Mouse (Mus musculus): ENCODE data around the gene Cog7.
A peak's percentile ranks its signal among the peaks of the same experiment; 100 is the strongest.

Cog7 gene

DNA sequence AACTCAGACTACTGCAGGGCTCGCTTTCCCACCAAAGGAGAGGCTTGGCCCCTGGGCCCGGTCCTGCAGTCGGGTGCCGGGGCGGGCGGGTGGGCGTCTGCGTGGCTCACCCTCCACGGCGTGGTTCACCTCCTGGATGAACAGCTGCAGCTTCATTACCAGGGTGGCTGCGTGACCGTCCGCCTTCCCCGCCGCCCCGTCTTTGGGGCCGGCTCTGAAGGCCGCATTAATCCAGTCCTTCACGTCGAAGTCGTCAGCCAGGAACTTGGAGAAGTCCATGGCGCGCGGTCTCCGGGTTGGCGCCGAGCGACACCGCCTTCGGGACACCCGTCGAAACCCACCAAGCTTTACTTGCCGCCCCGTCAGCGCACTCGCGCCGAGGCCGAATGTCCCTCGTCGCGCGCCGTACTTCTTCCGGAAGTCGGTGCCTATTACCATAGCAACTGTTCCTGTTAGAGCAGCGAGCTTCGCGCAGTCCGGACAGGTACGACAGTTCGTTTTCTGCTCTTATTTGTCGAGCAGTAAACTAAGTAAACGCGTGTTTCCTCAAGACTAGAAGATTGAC is at the start of gene Cog7:
Gene Cog7 (minus strand): TSS at position 405 of the 565 bp plus-strand sequence.
- peak; percentile 87 for DNase-seq (ENCODE audit: inconsistent ontology term)

GRCm38 (mm10) chr7:122022131-122022530 is 40.6 kb upstream of the Cog7 start:
- DNase-seq (ENCODE audit: inconsistent ontology term), result no peak

GRCm38 (mm10) chr7:122020667-122021354 is 39.3 kb upstream of the Cog7 start, which contains the start of gene Gga2:
Gene Gga2 (minus strand): TSS chr7:122021222.
- DNase-seq (ENCODE audit: inconsistent ontology term), result peak; percentile 88

DNA sequence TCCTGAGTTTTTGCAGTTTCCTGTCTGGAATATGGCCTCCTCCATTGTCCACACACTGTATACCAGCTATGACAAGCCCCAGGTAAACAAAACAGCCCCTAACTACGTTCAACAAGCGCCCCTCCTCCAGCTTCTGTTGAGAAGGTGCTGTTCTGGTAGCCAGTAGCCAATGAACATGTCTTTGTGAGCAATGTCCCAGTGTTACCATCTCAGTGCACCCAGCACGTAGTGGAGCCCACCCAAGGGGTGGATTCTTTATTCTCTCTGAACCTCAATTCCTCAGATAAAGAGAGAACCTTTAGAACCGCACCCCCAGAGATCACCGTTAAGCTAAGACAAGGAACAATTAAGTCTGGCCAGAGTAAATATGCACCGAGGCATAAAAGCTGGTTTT is 38.8 kb upstream of the Cog7 start:
- no peak for DNase-seq (ENCODE audit: inconsistent ontology term)

GRCm38 (mm10) chr7:122018978-122019377 is 37.5 kb upstream of the Cog7 start:
- DNase-seq (ENCODE audit: inconsistent ontology term), result no peak

DNA sequence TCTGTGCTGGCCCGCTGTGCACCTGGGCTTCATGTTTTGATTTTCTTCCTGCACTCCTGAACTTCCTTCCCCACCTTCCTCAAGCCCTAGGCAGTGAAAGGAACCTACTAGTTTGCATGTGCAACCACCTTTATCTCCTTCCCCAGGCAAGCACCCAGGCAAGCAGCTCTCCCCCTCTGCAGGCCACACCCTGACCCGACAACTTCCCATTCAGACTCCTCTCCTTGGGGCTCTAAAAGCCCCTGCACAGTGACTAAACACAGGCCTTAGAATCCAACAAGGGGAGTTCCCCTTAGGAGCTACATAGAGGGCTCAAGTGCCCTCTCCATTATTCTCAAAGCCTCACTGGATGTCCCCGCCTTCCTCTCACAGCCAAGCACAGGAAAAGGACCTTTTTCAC is 36.7 kb upstream of the Cog7 start:
- no peak for DNase-seq (ENCODE audit: inconsistent ontology term)

- DNase-seq (ENCODE audit: inconsistent ontology term), result no peak
Observed at GRCm38 (mm10) chr7:122015734-122016133, 34.2 kb upstream of the Cog7 start.

DNA sequence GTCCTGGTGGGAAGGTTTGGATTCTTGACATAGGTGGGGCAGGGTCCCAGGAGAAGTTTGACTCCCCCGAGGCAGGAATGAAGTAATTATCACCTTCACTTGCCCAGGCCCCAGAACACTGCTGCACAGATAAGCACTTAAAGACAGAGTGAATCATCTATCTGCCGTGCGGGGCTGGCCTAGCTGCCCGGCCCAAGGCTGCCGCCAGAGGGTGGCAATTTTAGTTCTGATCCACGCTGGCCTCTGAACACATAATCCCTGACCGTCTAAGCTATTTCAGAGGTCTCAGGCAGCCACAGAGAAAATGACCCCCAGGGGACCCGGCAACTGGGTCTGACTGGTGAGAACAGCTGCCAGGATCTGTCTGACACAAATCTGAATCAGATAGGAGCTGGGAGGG is 33.6 kb upstream of the Cog7 start:
- DNase-seq (ENCODE audit: inconsistent ontology term), result peak; percentile 31

GRCm38 (mm10) chr7:122012949-122013348 is 31.4 kb upstream of the Cog7 start:
- no peak for DNase-seq (ENCODE audit: inconsistent ontology term)

DNA sequence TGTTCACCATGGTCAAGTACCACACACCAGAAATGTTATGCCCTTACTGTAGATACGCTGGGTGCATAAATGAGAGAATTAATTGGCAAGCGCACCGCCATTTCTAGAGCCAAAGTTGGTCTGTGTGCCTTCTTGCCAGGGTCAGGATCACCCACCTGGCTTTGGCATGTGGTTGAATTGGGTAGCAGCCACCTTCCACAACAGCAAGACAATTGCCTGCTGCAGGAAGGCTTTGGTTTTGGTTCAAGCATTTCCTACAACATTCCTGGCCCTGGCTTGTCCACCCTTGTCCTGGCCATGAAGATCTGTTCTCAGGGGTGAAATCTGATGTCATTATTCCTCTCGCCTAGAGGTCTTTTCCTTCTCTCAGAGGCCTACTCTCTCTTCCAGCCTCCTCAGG is 30.9 kb upstream of the Cog7 start:
- no peak for DNase-seq (ENCODE audit: inconsistent ontology term)

DNA sequence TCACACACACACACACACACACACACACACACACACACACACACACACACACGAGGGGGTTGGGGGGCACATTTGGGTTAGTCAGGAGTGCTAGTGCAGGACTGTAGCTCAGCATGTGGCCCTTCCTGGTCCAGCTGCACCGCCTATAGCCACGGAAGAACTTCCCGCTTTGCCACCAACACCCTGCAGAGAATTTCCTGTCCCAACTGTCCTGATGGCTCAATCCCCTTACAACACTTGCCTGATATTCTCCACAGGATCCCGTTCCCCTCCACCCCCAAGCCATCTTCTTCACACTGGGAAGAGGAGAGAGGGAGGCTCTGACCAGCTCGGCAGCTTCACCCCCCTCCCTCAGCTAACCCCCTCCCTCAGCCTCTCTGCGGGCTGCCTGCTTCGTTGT is 18.9 kb upstream of the Cog7 start:
- no peak for DNase-seq (ENCODE audit: inconsistent ontology term)

DNA sequence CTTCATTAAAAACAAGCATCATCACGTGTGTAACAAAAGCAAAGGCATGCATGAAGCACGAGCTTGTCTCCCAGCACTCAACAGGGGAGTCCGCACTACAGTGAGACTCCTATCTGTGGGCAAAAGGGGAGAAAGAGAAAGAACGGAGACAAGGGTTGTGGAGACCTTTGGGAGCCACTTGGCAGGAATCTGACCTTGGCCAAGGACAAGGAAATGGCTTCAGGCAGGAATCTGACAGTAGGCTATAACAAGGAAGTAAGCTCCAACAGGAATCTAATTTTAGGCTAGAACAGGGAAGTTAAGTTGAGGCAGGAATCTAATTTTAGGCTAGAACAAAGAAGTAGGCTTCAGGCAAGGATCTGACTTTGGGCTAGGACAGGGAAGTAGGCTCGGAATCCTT is 14.4 kb upstream of the Cog7 start:
- DNase-seq (ENCODE audit: inconsistent ontology term), result no peak

GRCm38 (mm10) chr7:121975031-121975430 is 6.5 kb downstream of the Cog7 start:
- peak; percentile 20 for DNase-seq (ENCODE audit: inconsistent ontology term)

DNA sequence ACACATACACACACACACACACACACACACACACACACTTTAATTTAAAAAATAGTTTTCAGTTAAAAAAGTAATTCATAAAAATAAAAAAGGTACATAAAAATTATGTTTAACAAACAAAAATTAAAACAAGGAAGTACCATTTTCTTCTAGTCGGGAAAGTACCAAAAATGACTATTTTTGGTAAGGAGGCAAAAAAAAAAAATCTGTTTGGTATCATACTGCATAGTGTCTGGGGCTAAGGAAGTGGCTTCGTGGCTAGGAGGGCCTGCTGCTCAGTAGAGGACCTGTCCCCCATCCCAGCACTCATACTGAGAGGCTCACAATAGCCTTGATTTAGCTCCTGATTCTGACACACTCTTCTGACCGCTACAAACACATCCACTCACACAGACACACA is 9.8 kb downstream of the Cog7 start:
- DNase-seq (ENCODE audit: inconsistent ontology term), result no peak

- no peak for DNase-seq (ENCODE audit: inconsistent ontology term)
Observed at GRCm38 (mm10) chr7:121970250-121970649, 11.3 kb downstream of the Cog7 start.

DNA sequence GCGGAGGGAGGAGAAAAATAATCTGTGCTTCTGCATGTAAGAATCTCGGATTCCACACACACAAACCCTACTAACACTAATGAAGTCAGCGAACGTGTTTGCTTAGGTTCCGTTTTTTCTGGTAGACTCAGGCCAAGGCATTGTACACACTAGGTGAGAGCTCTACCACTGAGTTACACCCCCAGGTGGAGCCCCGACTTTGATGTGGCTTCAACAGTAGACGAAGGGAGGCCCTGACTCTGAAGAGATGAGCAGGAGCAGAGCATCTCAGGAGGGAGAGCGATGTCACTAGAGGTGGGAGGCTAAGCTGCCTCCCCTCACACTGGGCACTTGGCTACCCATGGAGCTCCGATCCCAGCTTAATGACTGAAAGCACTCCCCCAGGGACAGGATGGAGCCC is 12.7 kb downstream of the Cog7 start:
- DNase-seq (ENCODE audit: inconsistent ontology term), result no peak

DNA sequence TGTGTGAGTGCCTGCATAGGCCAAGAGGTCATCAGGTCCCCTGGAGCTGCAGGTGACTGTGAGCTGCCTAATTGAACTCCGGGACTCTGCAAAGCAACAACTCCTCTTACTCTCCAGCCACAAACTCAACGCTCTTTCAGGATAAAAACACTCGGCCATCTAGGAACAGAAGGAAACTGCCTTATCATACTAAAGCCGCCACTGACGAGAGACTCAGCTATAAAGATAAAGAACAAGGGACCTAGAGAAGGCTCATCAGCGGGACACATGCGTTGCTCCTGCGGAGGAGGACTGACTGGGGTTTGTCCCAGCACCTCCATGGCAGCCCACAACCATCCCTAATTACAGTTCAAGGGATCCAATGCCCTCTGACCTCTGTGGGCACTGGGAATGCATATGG is 13.3 kb downstream of the Cog7 start:
- DNase-seq (ENCODE audit: inconsistent ontology term), result no peak

- no peak for DNase-seq (ENCODE audit: inconsistent ontology term)
Observed at GRCm38 (mm10) chr7:121966169-121966568, 15.3 kb downstream of the Cog7 start.

- peak; percentile 46 for DNase-seq (ENCODE audit: inconsistent ontology term)
Observed at GRCm38 (mm10) chr7:121963883-121964398, 17.6 kb downstream of the Cog7 start.

- DNase-seq (ENCODE audit: inconsistent ontology term), result no peak
Observed at GRCm38 (mm10) chr7:121962571-121962959, 18.9 kb downstream of the Cog7 start.

GRCm38 (mm10) chr7:121961913-121962570 is 19.5 kb downstream of the Cog7 start:
- no peak for DNase-seq (ENCODE audit: inconsistent ontology term)

- DNase-seq (ENCODE audit: inconsistent ontology term), result no peak
Observed at GRCm38 (mm10) chr7:121955802-121956201, 25.7 kb downstream of the Cog7 start.
